Comparison of ENCODE assay signal across 28 mouse cellular contexts in genomic region chr15:20265367-20265900, GRCm38 (mm10).
DNase-seq lines count a peak whose midpoint lies in the region; ATAC-seq and TF ChIP-seq lines count a peak whose summit lies in the region.
"Had no signal": no experiment of that assay in that cellular context is flagged by ENCODE, and none has a peak within 500 bp of the region (broad histone marks: within the 10 kb centered on the region; RNA-seq: fewer than 3 reads in every experiment).

No protein-coding gene starts in this region.

- no peak overlapping the region for H3K9ac ChIP-seq in forebrain, embryonic 11.5 days (ENCODE audit: low read length)
- H3K9ac ChIP-seq in forebrain, postnatal 0 days = no peak overlapping the region
- H3K9ac ChIP-seq in midbrain, embryonic 15.5 days = no peak overlapping the region
- H3K9ac ChIP-seq in midbrain, embryonic 13.5 days (replicated peaks) = no peak overlapping the region
- H3K9ac ChIP-seq in forebrain, embryonic 16.5 days (replicated peaks; ENCODE audit: low read depth, low read length) = no peak overlapping the region
- H3K9ac ChIP-seq: liver, embryonic 12.5 days; liver, postnatal 0 days; midbrain, embryonic 12.5 days had no signal

- no peaks in the 10 kb centered on the region for H3K9me3 ChIP-seq in forebrain, embryonic 11.5 days (ENCODE audit: control insufficient read depth, low read length)
- H3K9me3 ChIP-seq in forebrain, postnatal 0 days (ENCODE audit: low read length) = no peaks in the 10 kb centered on the region
- H3K9me3 ChIP-seq in midbrain, embryonic 15.5 days = no peaks in the 10 kb centered on the region
- H3K9me3 ChIP-seq in midbrain, embryonic 13.5 days = no peaks in the 10 kb centered on the region
- H3K9me3 ChIP-seq in forebrain, embryonic 16.5 days (ENCODE audit: control insufficient read depth, low read length) = no peaks in the 10 kb centered on the region
- H3K9me3 ChIP-seq: liver, embryonic 12.5 days; midbrain, embryonic 12.5 days had no signal

- no peaks in the 10 kb centered on the region for H3K27me3 ChIP-seq in forebrain, embryonic 11.5 days (ENCODE audit: control insufficient read depth, insufficient read depth, low read length)
- no peaks in the 10 kb centered on the region for H3K27me3 ChIP-seq in forebrain, postnatal 0 days (ENCODE audit: insufficient read depth, low read length)
- H3K27me3 ChIP-seq in midbrain, embryonic 15.5 days (replicated peaks) = no peaks in the 10 kb centered on the region
- H3K27me3 ChIP-seq in midbrain, embryonic 13.5 days = no peaks in the 10 kb centered on the region
- no peaks in the 10 kb centered on the region for H3K27me3 ChIP-seq in forebrain, embryonic 16.5 days (replicated peaks; ENCODE audit: control insufficient read depth, insufficient read depth, low read length)
- H3K27me3 ChIP-seq: CH12.LX; liver, embryonic 12.5 days; midbrain, embryonic 12.5 days had no signal

- no peak overlapping the region for H3K4me2 ChIP-seq in forebrain, embryonic 11.5 days (ENCODE audit: low read depth, low read length, severe bottlenecking)
- H3K4me2 ChIP-seq in forebrain, postnatal 0 days (ENCODE audit: low read depth) = no peak overlapping the region
- H3K4me2 ChIP-seq in midbrain, embryonic 15.5 days = no peak overlapping the region
- no peak overlapping the region for H3K4me2 ChIP-seq in midbrain, embryonic 13.5 days (replicated peaks)
- no peak overlapping the region for H3K4me2 ChIP-seq in forebrain, embryonic 16.5 days (ENCODE audit: low read length)
- H3K4me2 ChIP-seq: heart, embryonic 11.5 days; liver, embryonic 12.5 days; midbrain, embryonic 12.5 days had no signal

- H3K4me1 ChIP-seq in forebrain, embryonic 11.5 days (replicated peaks; ENCODE audit: control insufficient read depth, insufficient read depth, low read length) = no peaks in the 10 kb centered on the region
- H3K4me1 ChIP-seq in forebrain, postnatal 0 days (ENCODE audit: insufficient read depth) = no peaks in the 10 kb centered on the region
- no peaks in the 10 kb centered on the region for H3K4me1 ChIP-seq in midbrain, embryonic 15.5 days
- no peaks in the 10 kb centered on the region for H3K4me1 ChIP-seq in midbrain, embryonic 13.5 days (replicated peaks)
- no peaks in the 10 kb centered on the region for H3K4me1 ChIP-seq in forebrain, embryonic 16.5 days (replicated peaks; ENCODE audit: control insufficient read depth, insufficient read depth, low read length)
- H3K4me1 ChIP-seq: liver, embryonic 12.5 days; midbrain, embryonic 12.5 days had no signal

- peak; percentile 46; the same call in 1 of the 2 replicates for ATAC-seq in forebrain, embryonic 11.5 days (replicated peaks; ENCODE audit: low FRiP score)
- no peak for ATAC-seq in forebrain, postnatal 0 days
- ATAC-seq in midbrain, embryonic 15.5 days (replicated peaks) = 0 out of 2 replicates have a peak, but pooled peaks have one; percentile 60
- ATAC-seq in midbrain, embryonic 13.5 days = no peak
- 0 out of 2 replicates have a peak, but pooled peaks have one; percentile 36 for ATAC-seq in forebrain, embryonic 16.5 days
- ATAC-seq: activated CD4-positive, CD25-positive, alpha-beta regulatory T cell, adult 4 months; inflammation-experienced regulatory T-cells, adult 6 months; liver, embryonic 12.5 days; liver, postnatal 0 days had no signal

- no peak for TF ChIP-seq CTCF in forebrain, postnatal 0 days (IDR thresholded peaks at IDR 0.05; ENCODE audit: low read depth)

- H3K36me3 ChIP-seq in forebrain, embryonic 11.5 days (ENCODE audit: control insufficient read depth, insufficient read depth, low read length) = no peaks in the 10 kb centered on the region
- no peaks in the 10 kb centered on the region for H3K36me3 ChIP-seq in forebrain, postnatal 0 days (ENCODE audit: insufficient read depth)
- H3K36me3 ChIP-seq in midbrain, embryonic 15.5 days (replicated peaks) = no peaks in the 10 kb centered on the region
- H3K36me3 ChIP-seq in midbrain, embryonic 13.5 days = no peaks in the 10 kb centered on the region
- no peaks in the 10 kb centered on the region for H3K36me3 ChIP-seq in forebrain, embryonic 16.5 days (ENCODE audit: control insufficient read depth, insufficient read depth)
- H3K36me3 ChIP-seq: liver, embryonic 12.5 days; midbrain, embryonic 12.5 days had no signal

- WGBS in forebrain, embryonic 11.5 days = 88% methylated on average over 4 of the region's 4 CpGs
- WGBS in forebrain, postnatal 0 days = 79% methylated on average over 4 of the region's 4 CpGs
- WGBS in midbrain, embryonic 15.5 days = 86% methylated on average over 4 of the region's 4 CpGs
- 90% methylated on average over 4 of the region's 4 CpGs for WGBS in midbrain, embryonic 13.5 days
- WGBS in forebrain, embryonic 16.5 days = 79% methylated on average over 4 of the region's 4 CpGs

- H3K27ac ChIP-seq in forebrain, embryonic 11.5 days (ENCODE audit: low read depth, low read length) = no peak overlapping the region
- no peak overlapping the region for H3K27ac ChIP-seq in forebrain, postnatal 0 days (ENCODE audit: low read depth, low read length)
- H3K27ac ChIP-seq in midbrain, embryonic 15.5 days = no peak overlapping the region
- H3K27ac ChIP-seq in midbrain, embryonic 13.5 days = no peak overlapping the region
- no peak overlapping the region for H3K27ac ChIP-seq in forebrain, embryonic 16.5 days (ENCODE audit: low read length)
- H3K27ac ChIP-seq: layer of hippocampus, adult 2 months; liver, embryonic 12.5 days; midbrain, embryonic 12.5 days had no signal

- no peak overlapping the region for H3K4me3 ChIP-seq in forebrain, embryonic 11.5 days (ENCODE audit: low read depth, low read length)
- no peak overlapping the region for H3K4me3 ChIP-seq in forebrain, postnatal 0 days (ENCODE audit: low read depth, low read length)
- no peak overlapping the region for H3K4me3 ChIP-seq in midbrain, embryonic 15.5 days
- H3K4me3 ChIP-seq in midbrain, embryonic 13.5 days (replicated peaks) = no peak overlapping the region
- H3K4me3 ChIP-seq in forebrain, embryonic 16.5 days (replicated peaks; ENCODE audit: low read length) = no peak overlapping the region
- H3K4me3 ChIP-seq: erythroblast, embryonic 14.5 days; layer of hippocampus, adult 2 months; liver, embryonic 12.5 days; midbrain, embryonic 12.5 days had no signal

- no peak for DNase-seq in forebrain, embryonic 11.5 days (ENCODE audit: low spot score)
- DNase-seq in forebrain, postnatal 0 days = no peak
- DNase-seq in heart, postnatal 4 days = no peak
- no peak for DNase-seq in layer of hippocampus, adult 8-10 months (ENCODE audit: low spot score in 2 of 2)
- DNase-seq: adrenal gland, adult 2 months; adrenal gland, postnatal 36 days; cerebellum, adult 2 months; cerebellum, postnatal 14 days; gastrocnemius, postnatal 14 days; heart, postnatal 36 days; kidney, adult 18-20 months; kidney, postnatal 36 days; liver, postnatal 0 days; lung, postnatal 36 days; right cerebral cortex, postnatal 25 days; spleen, adult 18-20 months; thymus, postnatal 14 days had no signal

Comparison
In these comparisons a context has a peak if more than half of its experiments do, and no peak if none do; other contexts are left out.
1. ATAC-seq: peak in forebrain, embryonic 11.5 days (single experiment), midbrain, embryonic 15.5 days (single experiment) and forebrain, embryonic 16.5 days (single experiment); none in forebrain, postnatal 0 days (single experiment) and midbrain, embryonic 13.5 days (single experiment).